Mouse (Mus musculus) thymus, postnatal 4 days (tissue): ENCODE results near the gene Prkcq.
"Not testable (repeated sequence)": the region's sequence is repeated elsewhere in the genome, so short reads cannot be mapped to it uniquely, and the experiment has no call there.

Source experiments
- DNase-seq: peaks from one replicate; pipeline ENCODE4 v3.0.0; 2021

The Prkcq gene

GRCm38 (mm10) chr2:11298811-11299210 is 126.9 kb downstream of the Prkcq start:
- DNase-seq, result no peak

DNA sequence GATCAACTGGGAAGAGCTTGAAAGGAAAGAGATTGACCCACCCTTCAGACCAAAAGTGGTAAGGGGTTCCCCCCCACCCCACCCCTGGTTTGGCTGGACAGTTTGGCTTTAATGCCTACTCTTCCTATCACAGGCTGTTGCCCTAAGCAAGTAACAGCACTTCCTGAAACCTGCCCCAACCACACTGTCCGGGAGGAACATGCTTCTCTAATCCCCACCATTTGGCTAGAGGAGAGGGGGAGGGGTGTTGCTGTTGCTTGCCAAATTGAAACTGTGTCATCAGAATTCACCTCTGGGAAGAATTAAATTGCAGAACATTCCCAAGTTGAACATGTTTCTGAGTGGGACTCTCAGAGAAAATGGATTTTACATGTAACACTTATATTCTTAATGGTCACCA is 127.5 kb downstream of the Prkcq start:
- no peak for DNase-seq

DNA sequence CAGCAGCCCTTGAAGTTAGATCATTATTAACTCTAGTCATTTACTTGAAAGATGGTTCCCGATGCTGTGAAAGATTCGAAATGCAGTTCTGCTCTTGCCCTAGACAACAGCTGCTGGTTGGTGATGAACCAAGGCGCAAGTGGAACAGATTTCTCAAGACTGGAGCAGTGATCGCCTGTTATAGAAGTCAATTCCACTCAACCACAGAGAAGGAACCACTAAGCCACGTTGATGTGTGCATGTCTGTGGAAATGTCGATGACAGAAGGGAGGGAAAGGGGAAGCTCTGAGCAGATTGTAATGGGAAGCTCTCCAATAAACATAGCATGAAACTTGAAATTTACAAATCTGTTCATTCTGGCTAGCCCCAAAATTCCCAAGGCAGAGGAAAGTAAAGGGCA is 128.5 kb downstream of the Prkcq start:
- DNase-seq, result no peak

DNA sequence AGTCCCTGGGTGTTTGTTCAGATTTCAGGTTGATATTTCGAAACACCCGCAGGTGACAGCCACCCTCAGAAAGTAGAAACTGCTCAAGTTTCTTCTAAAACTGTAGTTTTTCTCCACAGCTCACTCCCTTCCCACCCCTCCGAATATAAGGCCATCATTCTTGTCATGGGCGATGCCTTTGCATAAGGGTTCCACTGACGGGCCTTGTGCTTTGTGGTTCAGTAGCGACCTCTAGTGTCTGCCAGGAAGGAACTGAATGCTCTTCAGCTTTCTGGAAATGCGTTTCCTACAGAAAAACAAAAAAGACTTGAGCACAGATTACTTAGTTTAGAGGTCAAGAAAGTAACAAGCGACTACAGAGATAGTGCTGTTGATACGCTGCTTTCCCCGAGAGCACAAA is 148.3 kb downstream of the Prkcq start:
- DNase-seq, result peak; percentile 63

DNA sequence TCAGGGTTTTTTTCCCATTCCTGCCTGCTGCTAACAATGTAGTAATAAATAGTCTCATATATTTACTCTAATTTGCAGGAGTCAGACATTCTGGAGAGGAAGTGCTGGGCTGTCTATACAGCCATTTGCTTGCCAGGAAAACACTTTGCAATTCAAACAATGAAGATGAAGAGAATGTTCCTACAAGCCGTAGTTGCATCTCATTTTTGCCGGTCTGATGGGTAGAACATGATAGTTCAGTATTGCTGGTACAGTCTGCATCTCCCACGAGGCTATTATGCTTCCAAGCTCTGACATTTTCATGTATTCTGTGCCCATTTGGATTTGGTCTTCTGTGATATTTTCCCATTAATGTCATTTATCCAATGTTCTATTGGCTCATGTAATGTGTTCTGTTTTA is 150.5 kb downstream of the Prkcq start:
- DNase-seq, result no peak

DNA sequence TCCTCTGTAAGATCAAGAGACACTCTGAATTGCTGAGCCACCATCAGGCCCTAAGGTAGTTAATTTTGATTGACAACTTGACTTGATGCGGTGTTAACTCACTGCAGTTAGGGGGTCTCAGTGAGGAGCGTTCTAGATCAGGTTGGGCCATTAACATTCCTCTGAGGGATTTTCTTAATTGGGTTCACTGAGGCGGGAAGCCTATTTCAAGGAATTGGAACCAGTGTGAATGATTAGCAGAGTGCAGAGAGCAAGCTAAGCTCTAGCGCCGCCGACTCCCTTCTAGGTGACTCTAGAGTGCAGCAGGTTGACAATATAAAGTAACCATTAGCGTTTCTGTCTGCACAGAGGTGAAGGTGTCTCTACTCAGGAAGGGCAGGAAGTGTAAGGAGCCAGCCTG is 155.4 kb downstream of the Prkcq start:
- DNase-seq, result no peak

DNA sequence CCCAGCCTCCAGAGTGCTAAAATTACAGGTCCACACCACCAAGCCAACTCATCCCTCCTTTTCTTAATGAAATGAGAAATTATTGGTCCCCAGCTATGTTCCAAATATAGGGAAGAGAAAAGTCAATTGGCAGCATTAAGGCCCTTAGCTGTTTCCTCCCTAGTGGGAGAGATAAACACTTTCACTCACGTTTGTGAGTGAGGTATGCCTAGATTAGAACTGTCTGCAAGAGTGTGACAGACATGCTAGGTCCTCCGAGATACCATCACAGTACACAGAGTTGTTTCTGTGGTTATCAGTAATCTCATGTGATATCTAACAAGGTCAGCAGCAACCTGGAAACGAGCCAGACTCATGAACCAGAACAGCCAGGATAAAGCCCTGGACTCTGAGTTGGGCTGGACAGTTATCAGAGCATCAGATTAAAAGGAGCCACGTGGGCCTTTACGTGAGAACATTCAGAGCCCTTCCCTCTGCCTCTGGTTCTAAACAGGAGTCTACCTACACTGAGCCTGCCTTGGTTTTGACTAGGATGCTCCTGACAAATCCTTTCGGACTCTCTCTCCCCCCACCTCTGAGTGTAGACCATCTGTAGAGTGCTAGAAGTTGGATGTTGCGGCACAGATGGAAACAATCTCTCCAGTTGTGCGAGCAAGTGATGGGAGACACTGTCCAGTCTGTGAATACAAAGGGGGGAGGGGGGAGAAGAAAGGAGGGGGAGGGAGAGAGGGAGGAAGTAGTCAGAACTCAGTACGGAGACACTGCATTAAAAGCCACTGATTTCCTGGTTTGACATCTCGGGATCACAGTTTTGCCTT is 157.7 kb downstream of the Prkcq start:
- no peak for DNase-seq

GRCm38 (mm10) chr2:11331528-11332446 is 159.9 kb downstream of the Prkcq start:
- DNase-seq, result peak; percentile 78

DNA sequence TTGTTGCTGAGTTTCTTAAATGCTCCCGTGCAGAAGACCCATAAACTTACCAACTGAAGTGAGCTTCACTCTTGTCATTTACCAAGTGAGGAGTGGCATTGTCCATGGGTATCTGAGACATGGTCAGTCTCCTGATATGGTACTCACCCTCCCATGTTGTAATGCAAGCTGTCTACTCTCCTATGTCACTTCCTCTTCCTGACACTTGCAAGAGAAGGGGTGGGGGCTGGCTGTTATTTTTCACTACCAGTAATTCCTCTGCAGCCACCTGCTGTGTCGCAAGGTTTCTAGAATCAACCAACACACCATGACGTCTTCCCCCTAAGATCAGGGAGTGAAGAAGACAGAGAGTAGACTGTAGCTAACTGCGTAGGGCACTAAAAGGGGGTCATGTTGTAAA is 160.6 kb downstream of the Prkcq start:
- DNase-seq, result peak; percentile 29

DNA sequence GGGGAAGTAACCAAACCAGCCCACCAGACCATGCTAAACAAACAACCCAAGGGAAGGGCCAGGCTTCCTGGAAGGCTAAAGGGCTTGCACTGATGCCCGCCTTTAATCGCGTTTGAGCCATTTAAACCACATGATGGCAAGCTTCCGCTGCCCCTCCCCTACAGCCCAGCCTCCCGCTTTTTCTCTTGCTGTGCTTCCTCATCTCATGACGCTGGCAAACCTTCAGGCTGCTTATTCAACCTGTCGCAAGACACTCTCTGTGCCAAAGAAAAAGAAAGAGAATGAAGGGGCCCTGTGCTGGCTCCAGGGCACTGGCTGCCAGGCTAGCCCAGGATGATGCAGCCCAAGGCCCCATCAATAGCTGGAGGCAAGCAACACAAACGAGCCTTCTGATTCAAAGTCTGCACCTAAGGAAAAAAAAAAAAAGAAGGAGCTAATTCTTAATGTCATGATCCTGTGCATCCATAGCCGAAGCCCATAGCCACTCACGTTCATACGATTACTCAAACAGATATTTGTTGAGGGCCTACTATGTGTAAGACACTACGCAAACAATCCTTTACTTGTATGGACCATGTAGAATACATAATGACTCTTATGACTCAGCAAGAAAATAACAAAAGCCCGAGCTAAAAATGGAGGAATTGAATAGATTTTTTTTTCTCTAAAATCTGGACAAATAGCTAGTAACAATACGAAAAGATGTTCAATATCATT is 161.6 kb downstream of the Prkcq start:
- DNase-seq, result no peak

DNA sequence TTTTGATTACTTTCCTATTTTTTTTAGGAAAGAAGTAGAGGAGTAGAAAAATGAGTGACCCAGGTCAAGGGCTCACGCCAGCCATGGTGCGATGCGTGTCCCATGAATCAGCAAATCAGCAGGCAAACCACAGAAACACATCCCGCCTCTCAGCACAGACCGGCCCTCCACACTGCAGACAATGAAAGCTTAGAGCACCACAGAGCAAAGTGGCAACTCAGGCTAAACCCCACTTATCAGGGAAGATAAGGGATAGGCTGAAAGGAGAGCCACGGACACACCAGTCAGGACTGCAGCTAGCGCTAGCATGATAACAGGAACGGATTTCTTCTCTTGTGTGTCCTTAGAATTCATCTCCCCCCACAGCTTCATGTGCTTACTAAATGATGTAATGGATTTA is 164.4 kb downstream of the Prkcq start:
- DNase-seq, result no peak

DNA sequence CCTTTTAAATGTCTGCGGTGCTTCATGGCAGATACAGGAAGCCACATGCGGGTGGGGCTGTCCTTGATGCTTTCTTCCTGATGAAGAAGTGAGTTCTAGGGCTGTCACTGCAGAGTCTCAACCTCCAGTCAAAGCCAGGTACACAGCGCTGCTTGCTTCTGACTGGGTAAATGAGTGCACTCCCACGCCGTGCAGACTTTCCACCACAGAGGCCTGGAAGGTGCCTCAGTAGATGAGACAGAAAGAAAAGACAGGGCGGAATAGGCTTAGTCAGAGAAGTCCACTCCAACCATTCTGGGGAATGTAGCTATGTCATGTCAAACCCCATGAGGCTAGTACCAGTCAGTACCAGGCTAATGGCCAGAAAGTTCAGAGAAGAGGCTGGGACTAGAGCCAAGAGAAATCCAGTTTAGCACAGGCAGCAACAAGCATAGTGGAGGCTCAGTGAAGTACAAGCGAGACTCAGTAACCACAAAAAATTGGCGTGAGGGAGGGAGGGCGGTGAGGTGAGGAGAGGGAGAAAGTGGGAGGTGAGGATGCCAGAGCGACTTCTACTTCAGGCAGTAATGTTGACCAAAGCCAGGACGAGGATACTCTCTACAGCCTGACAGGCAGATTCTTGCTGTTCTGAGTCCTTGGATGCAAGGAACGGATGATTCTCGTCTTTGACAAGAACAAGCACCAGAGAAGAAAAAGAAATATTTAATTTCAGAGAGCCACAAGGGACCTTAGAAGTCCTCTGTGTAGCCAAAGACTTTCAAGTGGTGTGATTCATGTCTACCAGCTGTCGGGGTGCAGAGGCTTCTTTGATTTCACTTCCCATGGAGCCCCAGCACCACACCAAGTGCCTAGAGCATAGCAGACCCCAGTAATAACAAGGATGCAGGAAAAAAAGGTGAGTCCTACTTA is 167.3 kb downstream of the Prkcq start:
- DNase-seq, result peak; percentile 52

GRCm38 (mm10) chr2:11344691-11345090 is 172.8 kb downstream of the Prkcq start:
- DNase-seq, result no peak

GRCm38 (mm10) chr2:11346419-11346818 is 174.5 kb downstream of the Prkcq start:
- DNase-seq, result not testable (repeated sequence)

GRCm38 (mm10) chr2:11347791-11348190 is 175.9 kb downstream of the Prkcq start:
- no peak for DNase-seq
